Mouse (Mus musculus) CH12.LX (cell line): ENCODE results near the gene Srsf9. TPM values are rescaled to one million over a fixed set of nuclear protein-coding genes. Genes with fewer than 3 reads are reported as not detected.

Experiments used
- DNase-seq: peaks from one replicate; pipeline ENCODE4 v3.0.0-alpha.2; 2013; ENCODE audit errors: extremely low read depth
- H3K27ac ChIP-seq: 2 replicates; pipeline ENCODE4 v1.5.1; 2012; ENCODE audit warnings: low read depth, mild to moderate bottlenecking, control low read depth, moderate library complexity; ENCODE audit not compliant: insufficient read depth
- H3K27me3 ChIP-seq: replicated peaks from 2 replicates; pipeline ENCODE3; 2012; ENCODE audit warnings: inconsistent platforms
- H3K36me3 ChIP-seq, 2 experiments: replicated peaks in 1 of 2; 2 replicates each; pipeline versions ENCODE3 to v1.6.1; 2012; ENCODE audit warnings: inconsistent platforms in 1 of 2, low read length in 1 of 2, mild to moderate bottlenecking in 1 of 2, mixed read lengths in 1 of 2, moderate library complexity in 1 of 2; ENCODE audit not compliant: control insufficient read depth in 1 of 2, insufficient read depth in 1 of 2
- H3K4me1 ChIP-seq, 2 experiments: 2 replicates each; pipeline ENCODE4 v1.6.1; 2012; ENCODE audit warnings: inconsistent platforms in 1 of 2, moderate library complexity in 1 of 2; ENCODE audit not compliant: insufficient read depth in 2 of 2, control insufficient read depth in 1 of 2
- H3K4me2 ChIP-seq: 2 replicates; pipeline ENCODE4 v1.6.1; 2012; ENCODE audit warnings: low read depth, mild to moderate bottlenecking, control low read depth; ENCODE audit not compliant: poor library complexity, insufficient read depth, severe bottlenecking
- H3K4me3 ChIP-seq, 3 experiments: fragments of 150-350 bp in 1 of 3; sonication (generic) in 1 of 3; replicated peaks in 1 of 3; 2 replicates each; pipeline versions ENCODE3 to v1.5.1; 2011 to 2012; ENCODE audit warnings: low read depth in 2 of 3, low read length in 2 of 3, mild to moderate bottlenecking in 2 of 3, moderate library complexity in 2 of 3, control low read depth in 1 of 3, improper control_type of control experiment in 1 of 3, inconsistent platforms in 1 of 3, mixed read lengths in 1 of 3; ENCODE audit not compliant: poor library complexity in 1 of 3
- H3K79me2 ChIP-seq: replicated peaks from 2 replicates; pipeline ENCODE4 v1.6.1; 2012; ENCODE audit warnings: mild to moderate bottlenecking, moderate library complexity; ENCODE audit not compliant: control insufficient read depth, poor library complexity, insufficient read depth, severe bottlenecking; ENCODE audit errors: extremely low read depth
- H3K9ac ChIP-seq: 2 replicates; pipeline ENCODE4 v1.6.1; 2012; ENCODE audit warnings: low read depth, mild to moderate bottlenecking, control low read depth, moderate library complexity; ENCODE audit not compliant: insufficient read depth
- H3K9me3 ChIP-seq: replicated peaks from 2 replicates; pipeline ENCODE3; 2012; ENCODE audit warnings: low read length, inconsistent platforms, mixed read lengths
- BHLHE40 ChIP-seq: IDR thresholded peaks from 2 replicates; pipeline ENCODE4 v1.6.1; 2011; ENCODE audit warnings: mild to moderate bottlenecking, low read depth, low read length, improper control_type of control experiment
- CHD1 ChIP-seq: IDR thresholded peaks from 2 replicates; pipeline ENCODE4 v1.6.1; 2012; ENCODE audit warnings: low read depth, low read length, improper control_type of control experiment, inconsistent platforms
- CHD2 ChIP-seq: IDR thresholded peaks from 2 replicates; pipeline ENCODE4 v1.6.1; 2011; ENCODE audit warnings: low read length, improper control_type of control experiment
- CTCF ChIP-seq, 2 experiments: IDR thresholded peaks in 1 of 2; conservative IDR thresholded peaks in 1 of 2; 2 replicates each; pipeline ENCODE4 v1.5.1; 2011 to 2012; ENCODE audit warnings: low read depth in 2 of 2, low read length in 2 of 2, improper control_type of control experiment in 1 of 2, inconsistent platforms in 1 of 2, mild to moderate bottlenecking in 1 of 2, moderate library complexity in 1 of 2
- E2F4 ChIP-seq: IDR thresholded peaks from 2 replicates; pipeline ENCODE4 v1.6.1; 2011; ENCODE audit warnings: low read depth, low read length, improper control_type of control experiment; ENCODE audit not compliant: insufficient replicate concordance
- ELF1 ChIP-seq: IDR thresholded peaks from 2 replicates; pipeline ENCODE4 v1.6.1; 2014; ENCODE audit warnings: low read depth, mild to moderate bottlenecking, inconsistent platforms, low read length, improper control_type of control experiment
- EP300 ChIP-seq: IDR thresholded peaks from 2 replicates; pipeline ENCODE4 v1.6.1; 2011; ENCODE audit warnings: low read length, improper control_type of control experiment
- ETS1 ChIP-seq: conservative IDR thresholded peaks from 2 replicates; pipeline ENCODE4 v1.6.1; 2012; ENCODE audit warnings: low read depth, mild to moderate bottlenecking, inconsistent platforms, low read length, improper control_type of control experiment, moderate library complexity
- GABPA ChIP-seq: IDR thresholded peaks from 2 replicates; pipeline ENCODE4 v1.6.1; 2012; ENCODE audit warnings: low read depth, low read length, improper control_type of control experiment, inconsistent platforms; ENCODE audit not compliant: insufficient replicate concordance
- HCFC1 ChIP-seq: IDR thresholded peaks from 2 replicates; pipeline ENCODE4 v1.6.1; 2012; ENCODE audit warnings: low read depth, mild to moderate bottlenecking, inconsistent platforms, low read length, improper control_type of control experiment
- IRF4 ChIP-seq: IDR thresholded peaks from 2 replicates; pipeline ENCODE4 v1.6.1; 2014; ENCODE audit warnings: low read depth, mild to moderate bottlenecking, inconsistent platforms, low read length, improper control_type of control experiment
- JUN ChIP-seq: IDR thresholded peaks from 2 replicates; pipeline ENCODE4 v1.6.1; 2011; ENCODE audit warnings: low read depth, mild to moderate bottlenecking, low read length, improper control_type of control experiment, moderate library complexity; ENCODE audit not compliant: insufficient read depth
- JUND ChIP-seq: conservative IDR thresholded peaks from 2 replicates; pipeline ENCODE4 v1.6.1; 2011; ENCODE audit warnings: low read depth, low read length, improper control_type of control experiment
- KAT2A ChIP-seq: IDR thresholded peaks from 2 replicates; pipeline ENCODE4 v1.6.1; 2012; ENCODE audit warnings: low read length, improper control_type of control experiment, inconsistent platforms; ENCODE audit not compliant: insufficient replicate concordance
- MAFK ChIP-seq: IDR thresholded peaks from 2 replicates; pipeline ENCODE4 v1.6.1; 2011; ENCODE audit warnings: low read length, improper control_type of control experiment; ENCODE audit not compliant: insufficient replicate concordance
- MAX ChIP-seq: IDR thresholded peaks from 2 replicates; pipeline ENCODE4 v1.6.1; 2011; ENCODE audit warnings: low read length, improper control_type of control experiment
- MAZ ChIP-seq: IDR thresholded peaks from 2 replicates; pipeline ENCODE4 v1.6.1; 2012; ENCODE audit warnings: low read depth, mild to moderate bottlenecking, inconsistent platforms, low read length, improper control_type of control experiment, moderate library complexity
- MEF2A ChIP-seq: IDR thresholded peaks from 2 replicates; pipeline ENCODE4 v1.6.1; 2014; ENCODE audit warnings: low read depth, mild to moderate bottlenecking, inconsistent platforms, low read length, improper control_type of control experiment, borderline replicate concordance
- MXI1 ChIP-seq: IDR thresholded peaks from 2 replicates; pipeline ENCODE4 v1.6.1; 2011; ENCODE audit warnings: mild to moderate bottlenecking, low read depth, low read length, improper control_type of control experiment
- MYC ChIP-seq: IDR thresholded peaks from 2 replicates; pipeline ENCODE4 v1.6.1; 2011; ENCODE audit warnings: low read depth, mild to moderate bottlenecking, improper control_type of control experiment, low read length
- NELFE ChIP-seq: IDR thresholded peaks from 2 replicates; pipeline ENCODE4 v1.6.1; 2011; ENCODE audit warnings: low read depth, low read length, improper control_type of control experiment
- NRF1 ChIP-seq: IDR thresholded peaks from 2 replicates; pipeline ENCODE4 v1.6.1; 2014; ENCODE audit warnings: low read depth, mild to moderate bottlenecking, inconsistent platforms, low read length, improper control_type of control experiment, moderate library complexity
- PAX5 ChIP-seq: IDR thresholded peaks from 2 replicates; pipeline ENCODE4 v1.6.1; 2012; ENCODE audit warnings: low read length, inconsistent platforms, mixed read lengths
- POLR2A ChIP-seq: IDR thresholded peaks from 2 replicates; pipeline ENCODE4 v1.6.1; 2011; ENCODE audit warnings: low read depth, mild to moderate bottlenecking, improper control_type of control experiment, low read length
- POLR2AphosphoS2 ChIP-seq: IDR thresholded peaks from 2 replicates; pipeline ENCODE4 v1.6.1; 2011; ENCODE audit warnings: low read depth, low read length, improper control_type of control experiment
- RAD21 ChIP-seq: IDR thresholded peaks from 2 replicates; pipeline ENCODE4 v1.6.1; 2011; ENCODE audit warnings: low read depth, mild to moderate bottlenecking, low read length, improper control_type of control experiment, moderate library complexity
- RCOR1 ChIP-seq: conservative IDR thresholded peaks from 2 replicates; pipeline ENCODE4 v1.6.1; 2012; ENCODE audit warnings: low read depth, mild to moderate bottlenecking, inconsistent platforms, low read length, improper control_type of control experiment
- SIN3A ChIP-seq: IDR thresholded peaks from 2 replicates; pipeline ENCODE4 v1.6.1; 2012; ENCODE audit warnings: low read length, improper control_type of control experiment, inconsistent platforms
- SMC3 ChIP-seq: IDR thresholded peaks from 2 replicates; pipeline ENCODE4 v1.6.1; 2011; ENCODE audit warnings: low read depth, low read length, improper control_type of control experiment
- TBP ChIP-seq: conservative IDR thresholded peaks from 2 replicates; pipeline ENCODE4 v1.6.1; 2011; ENCODE audit warnings: low read depth, low read length, improper control_type of control experiment
- TCF12 ChIP-seq: IDR thresholded peaks from 2 replicates; pipeline ENCODE4 v1.6.1; 2014; ENCODE audit warnings: low read depth, mild to moderate bottlenecking, inconsistent platforms, low read length, improper control_type of control experiment
- UBTF ChIP-seq: IDR thresholded peaks from 2 replicates; pipeline ENCODE4 v1.6.1; 2012; ENCODE audit warnings: low read depth, mild to moderate bottlenecking, inconsistent platforms, low read length, improper control_type of control experiment, moderate library complexity
- USF1 ChIP-seq: IDR thresholded peaks from 2 replicates; pipeline ENCODE4 v1.6.1; 2014; ENCODE audit warnings: low read depth, mild to moderate bottlenecking, inconsistent platforms, low read length, improper control_type of control experiment
- USF2 ChIP-seq: conservative IDR thresholded peaks from 2 replicates; pipeline ENCODE4 v1.6.1; 2011; ENCODE audit warnings: low read depth, low read length, improper control_type of control experiment
- ZC3H11A ChIP-seq: IDR thresholded peaks from 2 replicates; pipeline ENCODE4 v1.6.1; 2012; ENCODE audit warnings: low read depth, mild to moderate bottlenecking, inconsistent platforms, low read length, improper control_type of control experiment
- ZKSCAN1 ChIP-seq: IDR thresholded peaks from 2 replicates; pipeline ENCODE4 v1.6.1; 2012; ENCODE audit warnings: low read depth, inconsistent platforms, low read length, improper control_type of control experiment, borderline replicate concordance
- ZMIZ1 ChIP-seq: IDR thresholded peaks from 2 replicates; pipeline ENCODE4 v1.6.1; 2012; ENCODE audit warnings: low read depth, mild to moderate bottlenecking, inconsistent platforms, low read length, improper control_type of control experiment
- ZNF384 ChIP-seq: IDR thresholded peaks from 2 replicates; pipeline ENCODE4 v1.6.1; 2012; ENCODE audit warnings: low read depth, low read length, improper control_type of control experiment, inconsistent platforms
- dilution Hi-C: fragments of 300-500 bp; cut with MboI; formaldehyde crosslinking; loops from 2 replicates; pipeline ENCODE4 v1.14.3; 2020; ENCODE audit warnings: low sequenced_read_pairs; ENCODE audit not compliant: extremely low pct_unique_long_range_greater_than_20kb, extremely low pct_ligation_motif_present
- in situ Hi-C: fragments of 300-500 bp; cut with MboI; formaldehyde crosslinking; loops from 3 replicates; pipeline ENCODE4 v1.14.3; 2019; ENCODE audit warnings: low sequenced_read_pairs, low pct_ligation_motif_present, low pct_unique_long_range_greater_than_20kb, mixed read lengths
- polyA plus RNA-seq: library from polyadenylated mRNA; unstranded; fragments of >175 nt; gene quantifications from 2 replicates; pipeline ENCODE4 v1.2.1, GENCODE M21; 2012; ENCODE audit warnings: low read depth; ENCODE audit not compliant: insufficient read length
- total RNA-seq, 2 experiments: library from RNA; depleted of rRNA; stranded (reverse); fragments of 300-350 nt in 1 of 2; fragments of >200 nt in 1 of 2; gene quantifications; 2 replicates each; pipeline ENCODE4 v1.2.3; 2012 to 2014

Srsf9 gene
- total and polyA plus RNA-seq, 3 experiments, result 73.4 to 130 (median 117) TPM

- dilution Hi-C loops, result no loop called here
- no peak for TF ChIP-seq JUND
- TF ChIP-seq POLR2AphosphoS2, result peak; percentile 55; the same call in 1 of the 2 replicates
- TF ChIP-seq NELFE, result peak; percentile 86
- TF ChIP-seq NRF1, result peak; percentile 97
- no peak for TF ChIP-seq MAFK
- no peak for TF ChIP-seq SMC3
- no peak for TF ChIP-seq UBTF
- TF ChIP-seq GABPA, result no peak
- peak; percentile 20; the same call in 1 of the 2 replicates for TF ChIP-seq MEF2A
- no peak for TF ChIP-seq PAX5
- no peak for TF ChIP-seq MAX
- 0 out of 2 replicates have a peak, but pooled peaks have one; percentile 42 for TF ChIP-seq SIN3A
- TF ChIP-seq RCOR1, result no peak
- TF ChIP-seq HCFC1, result peak; percentile 86
- TF ChIP-seq KAT2A, result no peak
- TF ChIP-seq MXI1, result peak; percentile 50; the same call in 1 of the 2 replicates
- no peak for TF ChIP-seq USF1
- peak; percentile 77; the same call in 1 of the 2 replicates for TF ChIP-seq ZMIZ1
- peak; percentile 89 for TF ChIP-seq POLR2A
- peak; percentile 87 for TF ChIP-seq TCF12
- no peak for TF ChIP-seq ZC3H11A
- TF ChIP-seq USF2, result no peak
- TF ChIP-seq ELF1, result peak; percentile 84
- no peak for TF ChIP-seq CTCF (conservative IDR thresholded peaks at IDR 0.05 in 1 of 2, IDR thresholded peaks at IDR 0.05 in 1 of 2; ENCODE audit: low read depth in 2 of 2, low read length in 2 of 2)
- TF ChIP-seq CHD2, result no peak
- no peak for TF ChIP-seq CHD1
- TF ChIP-seq BHLHE40, result no peak
- no peak for TF ChIP-seq MYC
- TF ChIP-seq JUN, result no peak
- no peak for TF ChIP-seq E2F4
- peak; percentile 66 for TF ChIP-seq TBP
- no peak for TF ChIP-seq ZKSCAN1
- no peak for TF ChIP-seq RAD21
- TF ChIP-seq EP300, result no peak
- no peak for TF ChIP-seq IRF4
- TF ChIP-seq ETS1, result no peak
- 0 out of 2 replicates have a peak, but pooled peaks have one; percentile 32 for TF ChIP-seq MAZ
- TF ChIP-seq ZNF384, result no peak
Measured at GRCm38 (mm10) chr5:115348546-115349224, 21.7 kb downstream of the Srsf9 start, which contains the start of gene Cox6a1. Cox6a1 (minus strand) TSS chr5:115348981.

More at GRCm38 (mm10) chr5:115348546-115349224, 21.7 kb downstream of the Srsf9 start, which contains the start of gene Cox6a1:
- Histone ChIP-seq H3K36me3 (peaks cover 25 to 35% of the 10 kb centered on the region in 2 experiments), H3K27ac (peak within 1 kb of the TSS; percentile 28; the same call in 1 of the 2 replicates), H3K9ac (peak within 1 kb of the TSS; percentile 72), H3K4me3 (peak within 1 kb of the TSS; percentile 92 to 97 (median 93)), H3K4me2 (peak within 1 kb of the TSS; percentile 96), H3K27me3 (no peaks in the 10 kb centered on the region), H3K79me2 (peaks cover 43% of the 10 kb centered on the region), H3K4me1 (peaks cover 0 to 11% of the 10 kb centered on the region in 2 experiments; a peak in 2 of 4 replicates), H3K9me3 (peaks cover 4% of the 10 kb centered on the region)
- in situ Hi-C loops, result loop anchor here (5.0 kb wide), 1 partner anchor 94 kb away; no protein-coding TSS in a partner anchor
- DNase-seq, result peak; percentile 99
